Mouse (Mus musculus): ENCODE data around the gene Qtrt1.
"Not testable (repeated sequence)": the region's sequence is repeated elsewhere in the genome, so short reads cannot be mapped to it uniquely, and the experiment has no call there.

Gene Qtrt1

GRCm38 (mm10) chr9:21450270-21450669, 38.6 kb downstream of the Qtrt1 start:
- peak; percentile 38 for DNase-seq (ENCODE audit: low read depth, low spot score)

DNA sequence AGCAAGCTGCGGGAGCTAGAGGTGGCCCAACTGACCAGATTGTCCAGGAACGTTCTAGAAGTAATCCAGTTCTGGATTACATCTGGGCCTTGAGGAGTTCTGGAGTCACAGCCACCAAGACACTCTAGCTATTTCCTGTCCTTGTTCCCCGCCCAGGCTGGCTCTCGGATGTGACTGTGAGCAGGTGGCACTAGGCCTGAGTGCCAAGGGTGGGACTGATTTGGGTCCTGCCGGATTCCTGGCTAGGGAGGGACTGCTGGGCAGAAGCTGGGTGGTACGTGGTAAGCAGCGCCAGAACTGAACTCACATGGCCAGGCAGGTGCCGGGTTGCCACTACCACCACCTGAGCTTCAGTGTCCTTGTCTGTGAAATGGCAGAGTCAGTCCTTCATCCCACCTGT, 39.8 kb downstream of the Qtrt1 start:
- no peak for DNase-seq (ENCODE audit: low read depth, low spot score)

DNA sequence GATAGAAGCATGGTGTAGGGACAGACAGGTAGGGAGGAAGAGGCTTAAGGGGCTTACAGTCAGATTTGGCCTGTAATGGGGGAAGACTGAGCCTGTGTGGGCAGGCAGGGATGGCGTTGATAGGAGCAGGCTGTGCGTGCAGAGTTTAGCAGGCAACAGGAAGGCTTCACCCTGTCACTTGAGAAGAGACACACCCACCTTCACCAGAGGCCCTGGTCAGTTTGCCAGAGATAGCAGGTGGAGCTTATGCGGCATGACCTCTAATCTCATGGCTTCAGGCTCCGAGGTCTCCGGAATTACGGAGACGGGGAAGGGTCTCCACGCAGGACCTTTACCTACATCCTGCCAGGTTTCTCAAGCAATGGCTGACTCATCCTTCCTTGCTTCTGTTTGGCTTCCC, 40.2 kb downstream of the Qtrt1 start:
- DNase-seq (ENCODE audit: low read depth, low spot score) = no peak

DNA sequence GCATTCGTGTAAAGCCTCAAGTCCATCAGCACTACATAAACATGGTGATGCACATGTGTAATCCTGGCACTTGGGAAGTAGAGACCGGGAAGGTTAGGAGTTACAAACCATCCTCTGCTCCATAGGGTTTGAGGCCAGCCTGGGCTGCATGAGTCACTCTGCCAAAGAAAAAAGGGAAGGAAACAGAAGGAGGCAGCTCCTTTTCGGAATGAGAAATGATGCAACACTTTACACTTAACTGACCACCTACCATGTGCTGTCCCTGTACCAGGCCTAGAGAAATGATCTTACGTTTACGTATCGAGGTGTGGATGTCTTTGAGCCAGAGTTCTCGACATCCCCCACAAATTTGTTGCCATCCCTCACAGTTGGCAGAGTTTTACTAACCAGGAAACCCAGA, 41.4 kb downstream of the Qtrt1 start:
- no peak for DNase-seq (ENCODE audit: low read depth, low spot score)

GRCm38 (mm10) chr9:21453459-21453858, 41.8 kb downstream of the Qtrt1 start:
- DNase-seq (ENCODE audit: low read depth, low spot score) = no peak

GRCm38 (mm10) chr9:21454556-21454955, 42.9 kb downstream of the Qtrt1 start:
- DNase-seq (ENCODE audit: low read depth, low spot score) = no peak

- no peak for DNase-seq (ENCODE audit: low read depth, low spot score)
Measured at GRCm38 (mm10) chr9:21455103-21455770, 43.6 kb downstream of the Qtrt1 start.

DNA sequence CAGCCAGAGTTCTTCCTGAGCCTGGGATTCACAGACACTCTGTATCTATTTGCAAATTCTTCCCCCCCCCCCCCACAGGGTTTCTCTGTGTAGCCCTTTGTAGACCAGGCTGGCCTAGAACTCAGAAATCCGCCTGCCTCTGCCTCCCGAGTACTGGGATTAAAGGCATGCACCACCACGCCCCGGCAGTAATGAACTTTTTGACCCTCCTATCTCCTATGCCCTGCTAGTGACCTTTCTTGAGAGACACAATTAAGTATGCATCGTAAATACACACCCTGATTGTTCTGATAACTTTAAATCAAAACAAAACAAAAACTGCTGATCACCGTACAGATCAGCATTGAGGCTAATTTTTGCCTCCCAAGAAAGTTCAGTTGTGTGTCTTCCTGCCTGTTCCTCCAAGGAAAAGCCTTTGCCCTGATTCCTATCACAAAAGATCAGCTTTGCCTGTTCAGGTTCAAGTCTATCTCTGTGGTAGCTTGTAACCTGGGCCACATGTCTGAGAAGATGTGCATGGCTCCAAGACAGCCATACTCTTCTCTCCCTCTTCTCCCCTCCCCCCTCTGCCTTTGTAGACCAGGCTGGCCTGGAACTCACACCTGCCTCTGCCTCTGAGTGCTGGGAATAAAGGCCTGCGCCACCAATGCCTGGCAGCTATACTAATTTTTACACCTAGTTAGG, 44.8 kb downstream of the Qtrt1 start:
- DNase-seq (ENCODE audit: low read depth, low spot score) = no peak

DNA sequence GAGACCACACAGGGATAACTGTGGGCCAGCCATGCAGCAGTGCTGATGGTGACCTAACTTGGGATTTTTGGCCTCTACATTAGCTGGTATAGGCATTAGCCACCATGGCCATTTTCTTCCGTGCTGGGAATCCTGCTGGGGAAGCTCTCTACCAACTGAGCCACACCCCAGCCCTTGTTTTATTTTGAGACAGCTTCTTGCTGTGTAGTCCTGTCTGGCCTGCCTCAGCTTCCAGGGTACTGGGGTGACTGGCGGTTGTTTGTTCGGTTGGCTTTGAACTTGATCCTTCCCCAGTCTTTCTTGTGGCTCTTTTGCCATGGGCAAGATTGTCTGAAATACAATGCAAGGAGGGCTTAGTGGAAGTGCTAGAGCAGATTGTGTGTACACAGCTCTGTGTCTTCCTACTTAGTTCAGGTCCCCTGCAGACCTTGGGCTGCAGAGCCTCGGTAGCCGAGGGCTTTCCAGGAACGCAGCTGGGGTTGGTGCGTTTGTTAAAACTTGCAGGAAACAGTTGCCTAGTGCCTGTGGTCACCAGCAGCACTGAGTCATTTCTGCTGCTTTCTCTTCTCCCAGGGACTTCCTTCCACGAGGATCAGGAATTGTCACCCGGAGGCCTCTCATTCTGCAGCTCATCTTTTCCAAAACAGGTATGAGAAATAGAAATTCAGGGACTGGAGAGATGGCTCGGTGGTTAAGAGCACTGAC, 45.4 kb downstream of the Qtrt1 start:
- DNase-seq (ENCODE audit: low read depth, low spot score) = no peak

GRCm38 (mm10) chr9:21458821-21459220, 47.2 kb downstream of the Qtrt1 start:
- DNase-seq (ENCODE audit: low read depth, low spot score) = no peak

- no peak for DNase-seq (ENCODE audit: low read depth, low spot score)
Measured at GRCm38 (mm10) chr9:21460400-21460940, 48.8 kb downstream of the Qtrt1 start.

GRCm38 (mm10) chr9:21463138-21463590, 51.5 kb downstream of the Qtrt1 start:
- DNase-seq (ENCODE audit: low read depth, low spot score) = peak; percentile 34

DNA sequence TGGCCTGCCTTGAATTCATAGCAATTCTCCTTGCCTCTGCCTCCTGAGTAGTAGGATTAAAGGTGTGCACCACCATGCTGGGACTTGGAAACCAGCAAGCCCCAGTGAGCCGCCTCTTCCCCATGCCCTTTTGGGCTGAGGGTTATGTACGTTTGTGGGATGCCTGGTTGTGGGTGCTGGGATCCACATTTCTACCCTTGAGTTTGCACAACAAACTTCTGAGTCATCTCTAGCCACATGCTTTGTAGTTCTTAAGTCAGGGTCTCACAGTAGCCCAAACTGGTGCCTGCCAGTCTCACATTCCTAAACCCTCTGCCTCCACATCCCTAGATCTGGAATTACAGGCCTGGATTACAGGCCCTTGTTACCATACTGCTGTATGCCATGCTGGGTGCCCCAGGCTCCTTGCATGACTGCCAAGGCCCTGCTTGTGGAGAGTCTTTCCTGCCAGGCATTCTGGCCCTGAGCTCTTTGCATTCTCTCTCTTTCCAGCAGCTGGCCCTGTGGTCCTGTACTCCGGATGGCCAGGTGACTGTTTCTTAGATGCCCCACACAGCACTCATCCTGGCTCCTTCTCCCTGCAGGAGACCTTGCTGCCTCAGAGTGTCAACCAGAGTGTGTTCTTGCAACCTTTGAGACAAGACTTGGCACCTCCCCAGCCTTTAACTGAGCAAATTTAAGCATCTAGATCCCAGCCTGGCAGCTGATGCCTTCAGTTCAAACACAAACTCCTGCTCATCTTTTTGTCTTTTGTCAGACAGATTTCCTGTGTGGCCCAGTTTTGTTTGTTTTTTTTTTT, 52.3 kb downstream of the Qtrt1 start:
- DNase-seq (ENCODE audit: low read depth, low spot score) = no peak

DNA sequence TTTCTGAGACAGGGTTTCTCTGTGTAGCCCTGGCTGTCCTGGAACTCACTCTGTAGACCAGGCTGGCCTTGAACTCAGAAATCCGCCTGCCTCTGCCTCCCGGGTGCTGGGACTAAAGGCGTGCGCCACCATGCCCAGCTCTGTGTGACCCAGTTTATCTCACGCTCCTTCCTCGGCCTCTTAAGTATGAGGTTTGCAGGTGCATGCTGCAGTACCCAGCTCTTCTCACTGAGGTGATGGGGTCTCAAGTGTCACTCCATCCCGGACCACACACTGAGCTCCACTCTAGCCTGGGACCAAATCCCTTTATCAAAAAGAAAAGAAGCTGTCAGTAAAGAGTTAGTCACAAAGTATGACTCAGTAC, 52.9 kb downstream of the Qtrt1 start:
- DNase-seq (ENCODE audit: low read depth, low spot score) = not testable (repeated sequence)

- peak; percentile 70 for DNase-seq (ENCODE audit: low read depth, low spot score)
Measured at GRCm38 (mm10) chr9:21469032-21470024, 57.7 kb downstream of the Qtrt1 start.
